Mouse (Mus musculus): ENCODE results near the gene Stab1.

DNA sequence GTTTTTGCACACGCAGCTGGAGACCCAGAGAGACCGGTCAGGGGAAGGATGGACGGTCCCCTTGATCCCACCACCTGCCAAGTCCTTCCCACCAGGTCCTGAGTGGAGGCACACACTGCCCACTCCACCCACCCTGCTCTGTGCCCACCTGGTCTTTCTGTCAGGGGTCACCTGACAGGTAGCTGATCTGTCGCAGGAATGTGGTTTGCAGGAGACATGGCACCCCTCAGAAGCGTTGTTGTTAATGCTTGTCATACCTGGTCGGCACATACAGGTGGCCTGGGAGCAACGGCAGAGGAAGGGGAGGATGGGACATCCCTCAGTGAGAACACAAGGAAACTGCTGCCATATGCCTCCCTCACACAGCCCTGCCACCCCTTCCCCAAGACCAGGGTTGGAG is 7.2 kb downstream of the Stab1 start:
- TF ChIP-seq CTCF (IDR thresholded peaks at IDR 0.05; ENCODE audit: low read depth), result no peak
- TF ChIP-seq EP300 (IDR thresholded peaks at IDR 0.05; ENCODE audit: low read depth), result no peak

Data from liver, postnatal 0 days (tissue).